Mouse (Mus musculus) Patski (cell line): Measurements from ENCODE around the gene Ica1l. TPM values are rescaled to one million over a fixed set of nuclear protein-coding genes. Genes with fewer than 3 reads are reported as not detected.

Experiments
- ATAC-seq: fragments of 100-300 bp; one replicate; pipeline ENCODE4 v1.8.0; 2021
- CTCF ChIA-PET: fragments of 350-600 bp; sonication (Branson Sonifier 250); formaldehyde crosslinking; loops from one replicate; lab custom pipeline; 2022; ENCODE audit warnings: inconsistent platforms; lab: Charles Lee
- POLR2A ChIA-PET: fragments of 350-600 bp; sonication (Branson Sonifier 250); formaldehyde crosslinking; loops from one replicate; lab custom pipeline; 2022; ENCODE audit warnings: antibody characterized with exemption, inconsistent platforms; lab: Charles Lee
- DNase-seq: peaks from one replicate; pipeline ENCODE4 v3.0.0-alpha.2; 2011; ENCODE audit warnings: low read depth, low spot score
- H3K27me3 ChIP-seq: fragments of 371-371 bp; one replicate; pipeline ENCODE4 v1.5.1; 2021
- CTCF ChIP-seq: fragments of 100-300 bp; IDR thresholded peaks from one replicate; pipeline ENCODE4 v1.5.1; 2021
- in situ Hi-C: fragments of 300-500 bp; cut with MboI; formaldehyde crosslinking; loops from 3 replicates; pipeline ENCODE4 v1.11.1; 2018; ENCODE audit warnings: low pct_unique_long_range_greater_than_20kb, mixed read lengths
- polyA plus RNA-seq: library from polyadenylated mRNA; unstranded; gene quantifications from one replicate; pipeline ENCODE4 v1.2.3, GENCODE M21; 2021

Gene Ica1l
- polyA plus RNA-seq, 1 experiment from 2014 or later, result 6.9 TPM

GRCm38 (mm10) chr1:60017031-60017469 lies 25.9 kb downstream of the Ica1l start:
- no peak for DNase-seq
- in situ Hi-C loops, result no loop called here

GRCm38 (mm10) chr1:60016136-60016611 lies 26.8 kb downstream of the Ica1l start:
- ChIA-PET CTCF (interaction anchor here (1.3 to 1.4 kb wide), 2 partner anchors 16 to 19 kb away, joined by 4 read pairs; no protein-coding TSS in a partner anchor), POLR2A (no interaction called here)
- H3K27me3 ChIP-seq, result no peaks in the 10 kb centered on the region
- DNase-seq (no peak), ATAC-seq (no peak)
- no peak for TF ChIP-seq CTCF
- in situ Hi-C loops, result no loop called here

More at GRCm38 (mm10) chr1:60017031-60017469, 25.9 kb downstream of the Ica1l start:
- H3K27me3 ChIP-seq, result no peaks in the 10 kb centered on the region
- POLR2A ChIA-PET, result no interaction called here
- no peak for ATAC-seq
- CTCF ChIA-PET, result interaction anchor here (0.8 kb wide), 1 partner anchor 27 kb away, joined by 3 read pairs; no protein-coding TSS in a partner anchor
- TF ChIP-seq CTCF, result no peak

- CTCF ChIA-PET, result interaction anchor here (1.3 to 1.4 kb wide), 2 partner anchors 15 to 20 kb away, joined by 4 read pairs; no protein-coding TSS in a partner anchor
- POLR2A ChIA-PET, result no interaction called here
- DNase-seq (no peak), ATAC-seq (no peak)
- no peak for TF ChIP-seq CTCF
- in situ Hi-C loops, result no loop called here
- no peaks in the 10 kb centered on the region for H3K27me3 ChIP-seq
Observed at GRCm38 (mm10) chr1:60015511-60015910, 27.5 kb downstream of the Ica1l start.

GRCm38 (mm10) chr1:60013779-60014178 lies 29.2 kb downstream of the Ica1l start:
- no peak for TF ChIP-seq CTCF
- in situ Hi-C loops, result no loop called here
- H3K27me3 ChIP-seq, result no peaks in the 10 kb centered on the region
- POLR2A ChIA-PET, result no interaction called here
- ATAC-seq, result no peak
- DNase-seq, result no peak
- CTCF ChIA-PET, result no interaction called here

- ATAC-seq (no peak), DNase-seq (no peak)
- no peak for TF ChIP-seq CTCF
- ChIA-PET POLR2A (no interaction called here), CTCF (no interaction called here)
- in situ Hi-C loops, result no loop called here
- no peaks in the 10 kb centered on the region for H3K27me3 ChIP-seq
Observed at GRCm38 (mm10) chr1:60008743-60009142, 34.2 kb downstream of the Ica1l start.

GRCm38 (mm10) chr1:60007337-60007736 lies 35.6 kb downstream of the Ica1l start:
- CTCF ChIA-PET, result no interaction called here
- DNase-seq (no peak), ATAC-seq (no peak)
- TF ChIP-seq CTCF, result no peak
- in situ Hi-C loops, result no loop called here
- no peaks in the 10 kb centered on the region for H3K27me3 ChIP-seq
- POLR2A ChIA-PET, result no interaction called here

GRCm38 (mm10) chr1:60000319-60000718 lies 42.7 kb downstream of the Ica1l start:
- H3K27me3 ChIP-seq, result no peaks in the 10 kb centered on the region
- in situ Hi-C loops, result no loop called here
- peak; percentile 61 for TF ChIP-seq CTCF
- peak; percentile 94 for ATAC-seq
- CTCF ChIA-PET, result interaction anchor here (1.0 to 2.1 kb wide), 5 partner anchors 9 to 121 kb away, joined by 3 to 6 read pairs (median 4); no protein-coding TSS in a partner anchor
- POLR2A ChIA-PET, result no interaction called here
- peak; percentile 77 for DNase-seq

GRCm38 (mm10) chr1:59997352-59997751 lies 45.6 kb downstream of the Ica1l start:
- POLR2A ChIA-PET, result no interaction called here
- in situ Hi-C loops, result no loop called here
- ATAC-seq, result no peak
- no peak for TF ChIP-seq CTCF
- CTCF ChIA-PET, result no interaction called here
- no peak for DNase-seq
- H3K27me3 ChIP-seq, result no peaks in the 10 kb centered on the region

GRCm38 (mm10) chr1:59995646-59996045 lies 47.3 kb downstream of the Ica1l start:
- H3K27me3 ChIP-seq, result no peaks in the 10 kb centered on the region
- ATAC-seq, result no peak
- DNase-seq, result no peak
- ChIA-PET CTCF (interaction anchor here (1.5 kb wide), 1 partner anchor 10 kb away, joined by 8 read pairs; no protein-coding TSS in a partner anchor), POLR2A (no interaction called here)
- TF ChIP-seq CTCF, result no peak
- in situ Hi-C loops, result no loop called here

GRCm38 (mm10) chr1:59987399-59988040 lies 55.5 kb downstream of the Ica1l start:
- POLR2A ChIA-PET, result no interaction called here
- ATAC-seq, result no peak
- CTCF ChIA-PET, result interaction anchor here (1.5 kb wide), 1 partner anchor 13 kb away, joined by 6 read pairs; no protein-coding TSS in a partner anchor
- TF ChIP-seq CTCF, result no peak
- no peak for DNase-seq
- in situ Hi-C loops, result no loop called here
- H3K27me3 ChIP-seq, result no peaks in the 10 kb centered on the region

GRCm38 (mm10) chr1:59986626-59987025 lies 56.4 kb downstream of the Ica1l start:
- CTCF ChIA-PET, result interaction anchor here (1.3 kb wide), 1 partner anchor 10 kb away, joined by 8 read pairs; no protein-coding TSS in a partner anchor

More at GRCm38 (mm10) chr1:59986626-59987025, 56.4 kb downstream of the Ica1l start:
- no peak for DNase-seq
- H3K27me3 ChIP-seq, result no peaks in the 10 kb centered on the region
- POLR2A ChIA-PET, result no interaction called here
- in situ Hi-C loops, result no loop called here
- ATAC-seq, result no peak
- no peak for TF ChIP-seq CTCF
